Mouse (Mus musculus): ENCODE results near the gene Gm3264. TPM values are rescaled to one million over a fixed set of nuclear protein-coding genes. Genes with fewer than 3 reads are reported as not detected.
A peak's percentile ranks its signal among the peaks of the same experiment; 100 is the strongest.
"Not testable (repeated sequence)": the region's sequence is repeated elsewhere in the genome, so short reads cannot be mapped to it uniquely, and the experiment has no call there.

Gm3264 gene
- polyA plus RNA-seq (2015; fragmentation: Nextera tagmentation; extraction: Ambion mirVana) = 0.45 and 0.47 TPM in 2 replicates

DNA sequence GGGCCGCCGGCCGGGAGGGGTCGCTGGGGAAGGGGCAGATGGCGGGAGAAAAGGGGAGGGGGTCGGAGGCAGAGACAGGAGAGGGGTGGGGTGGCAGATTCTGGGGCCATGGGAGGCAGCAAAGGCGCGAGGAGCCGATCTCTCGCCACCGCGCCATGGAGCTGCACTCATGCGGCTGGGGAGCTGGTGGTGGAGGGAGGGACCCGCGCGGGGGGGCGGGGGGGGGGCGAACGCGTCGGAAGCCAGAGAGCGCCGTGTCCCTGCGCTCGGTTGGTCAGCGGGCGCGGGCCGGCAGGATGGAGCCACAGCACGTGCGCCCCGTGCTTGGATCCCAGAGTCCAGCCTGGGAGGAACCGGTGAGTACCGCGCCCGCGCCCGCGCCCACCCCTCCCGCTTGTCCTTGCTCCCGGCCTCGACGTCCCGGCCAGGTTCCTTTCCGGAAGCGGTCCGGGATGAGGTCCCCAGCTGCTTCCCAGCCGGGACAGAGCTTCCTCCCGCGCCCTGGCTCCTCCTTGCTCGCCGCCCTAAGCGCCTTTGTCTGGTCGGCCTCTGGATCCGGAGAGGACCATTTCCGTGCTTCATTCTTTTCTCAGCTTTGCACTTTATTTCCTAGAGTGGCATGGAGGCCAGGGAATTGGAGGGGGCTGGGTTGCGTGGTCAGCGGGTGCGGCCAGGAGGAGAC lies at the start of gene Gm3264:
TSS of gene Gm3264 (plus strand) at position 278 of the 682 bp plus-strand sequence.
- H3K4me1 ChIP-seq; H3K9me3 ChIP-seq; ATAC-seq (ENCODE audit: borderline replicate concordance, extremely low read depth, low FRiP score, low TSS enrichment); H3K36me3 ChIP-seq; H3K27me3 ChIP-seq; H3K9ac ChIP-seq: not testable (repeated sequence)
- H3K27ac ChIP-seq = peak within 1 kb of the TSS; percentile 37; the same call in 1 of the 2 replicates
- H3K4me3 ChIP-seq = peak within 1 kb of the TSS; percentile 33
- 5% methylated on average over 19 of the region's 59 CpGs for WGBS
- peak within 1 kb of the TSS; percentile 59 for H3K4me2 ChIP-seq

DNA sequence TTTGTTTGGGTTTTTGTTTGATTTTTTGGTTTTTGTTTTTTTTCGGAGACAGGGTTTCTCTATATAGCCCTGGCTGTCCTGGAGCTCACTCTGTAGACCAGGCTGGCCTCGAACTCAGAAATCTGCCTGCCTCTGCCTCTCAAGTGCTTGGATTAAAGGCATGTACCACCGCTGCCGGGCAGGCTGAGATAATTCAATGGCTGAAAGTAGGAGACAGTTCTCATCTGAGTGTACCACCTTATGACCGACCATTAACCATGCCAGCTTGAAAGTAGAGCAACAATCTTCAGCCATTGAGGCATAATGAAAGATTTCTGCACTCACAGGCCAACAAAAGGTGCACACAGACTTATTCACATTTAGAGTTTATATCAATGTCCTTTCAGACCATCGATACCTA lies 49.0 kb upstream of the Gm3264 start:
- not testable (repeated sequence) for H3K36me3 ChIP-seq; H3K4me2 ChIP-seq; ATAC-seq (ENCODE audit: borderline replicate concordance, extremely low read depth, low FRiP score, low TSS enrichment); H3K27me3 ChIP-seq; H3K9me3 ChIP-seq; H3K4me3 ChIP-seq; H3K4me1 ChIP-seq; H3K9ac ChIP-seq; H3K27ac ChIP-seq
- WGBS = 78% methylated on average over 6 of the region's 6 CpGs

DNA sequence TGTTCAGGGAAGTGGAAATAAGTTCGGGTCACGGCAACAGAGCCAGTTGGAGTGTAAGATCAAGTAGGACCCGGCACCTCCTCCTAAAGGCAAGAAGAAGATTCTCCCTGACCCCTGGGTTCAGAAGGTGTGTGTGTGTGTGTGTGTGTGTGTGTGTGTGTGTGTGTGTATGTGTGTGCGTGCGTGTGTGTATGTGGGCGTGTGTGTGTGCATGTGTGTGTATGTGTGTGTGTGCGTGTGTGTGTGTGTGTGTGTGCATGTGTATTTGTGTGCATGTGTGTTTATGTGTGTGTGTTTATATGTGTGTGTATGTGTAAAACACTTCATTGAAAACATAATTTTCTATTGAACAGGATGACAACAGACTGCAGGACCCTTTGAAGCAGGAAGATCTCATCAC lies 33.4 kb upstream of the Gm3264 start:
- not testable (repeated sequence) for H3K4me3 ChIP-seq; H3K4me1 ChIP-seq; H3K9ac ChIP-seq; H3K27me3 ChIP-seq; H3K9me3 ChIP-seq; H3K36me3 ChIP-seq; ATAC-seq (ENCODE audit: borderline replicate concordance, extremely low read depth, low FRiP score, low TSS enrichment); H3K27ac ChIP-seq; H3K4me2 ChIP-seq
- 93% methylated on average over 3 of the region's 7 CpGs for WGBS

DNA sequence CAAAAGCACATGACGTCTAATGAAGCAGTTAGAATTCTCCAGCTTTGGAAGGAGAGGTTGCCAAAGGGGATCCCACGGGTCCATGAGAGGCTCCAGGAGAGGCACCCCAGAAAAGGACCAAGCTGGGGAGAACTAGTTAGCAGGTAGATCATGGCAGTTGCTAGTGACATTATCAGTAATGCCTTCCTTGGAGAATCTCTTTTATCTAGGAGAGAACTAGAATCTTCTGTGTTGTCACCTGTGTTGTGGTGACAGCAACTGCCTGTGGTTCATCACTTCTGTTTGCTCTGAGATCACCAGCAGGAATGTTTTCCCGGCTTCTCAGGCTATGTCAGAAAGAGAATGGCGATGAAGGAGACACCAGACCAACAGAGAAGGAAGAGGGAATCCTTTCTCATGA lies 17.6 kb upstream of the Gm3264 start, which contains the start of gene Gm3269:
TSS of gene Gm3269 (plus strand) at position 301 of the 400 bp plus-strand sequence.
- not testable (repeated sequence) for ATAC-seq (ENCODE audit: borderline replicate concordance, extremely low read depth, low FRiP score, low TSS enrichment); H3K4me2 ChIP-seq; H3K4me1 ChIP-seq; H3K36me3 ChIP-seq; H3K4me3 ChIP-seq; H3K27ac ChIP-seq; H3K27me3 ChIP-seq; H3K9ac ChIP-seq; H3K9me3 ChIP-seq
- WGBS = no CpG with 5 or more reads among the region's 4 CpGs

DNA sequence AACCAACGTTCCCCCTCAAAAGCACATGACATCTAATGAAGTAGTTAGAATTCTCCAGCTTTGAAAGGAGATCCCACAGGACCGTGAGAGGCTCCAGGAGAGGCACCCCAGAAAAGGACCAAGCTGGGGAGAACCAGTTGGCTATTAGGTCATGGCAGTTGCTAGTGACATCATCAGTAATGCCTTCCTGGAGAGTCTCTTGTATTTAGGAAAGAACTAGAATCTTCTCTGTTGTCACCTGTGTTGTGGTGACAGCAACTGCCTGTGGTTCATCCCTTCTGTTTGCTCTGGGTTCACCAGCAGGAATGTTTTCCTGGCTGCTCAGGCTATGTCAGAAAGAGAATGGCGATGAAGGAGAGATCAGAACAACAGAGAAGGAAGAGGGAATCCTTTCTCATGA lies 36.7 kb downstream of the Gm3264 start, which contains the start of gene Gm3278:
TSS of gene Gm3278 (plus strand) at position 301 of the 400 bp plus-strand sequence.
- H3K27me3 ChIP-seq; H3K9ac ChIP-seq; H3K9me3 ChIP-seq; H3K27ac ChIP-seq; ATAC-seq (ENCODE audit: borderline replicate concordance, extremely low read depth, low FRiP score, low TSS enrichment); H3K4me3 ChIP-seq; H3K36me3 ChIP-seq; H3K4me1 ChIP-seq; H3K4me2 ChIP-seq: not testable (repeated sequence)
- 80% methylated on average over 1 of the region's 3 CpGs for WGBS

Other genes with a start within 250 kb of the Gm3264 start
- not detected in 2 replicates for gene Gm8159, start 223.2 kb upstream of the Gm3264 start, polyA plus RNA-seq (2015; fragmentation: Nextera tagmentation; extraction: Ambion mirVana)
- gene Gm3239, start 191.4 kb upstream of the Gm3264 start, polyA plus RNA-seq (2015; fragmentation: Nextera tagmentation; extraction: Ambion mirVana) = not detected in 2 replicates
- gene Gm7876, start 146.3 kb upstream of the Gm3264 start, polyA plus RNA-seq (2015; fragmentation: Nextera tagmentation; extraction: Ambion mirVana) = not detected in 2 replicates
- gene Gm3252, start 128.8 kb upstream of the Gm3264 start, polyA plus RNA-seq (2015; fragmentation: Nextera tagmentation; extraction: Ambion mirVana) = 0.07 and 0.24 TPM in 2 replicates
- gene Gm9602, start 79.2 kb upstream of the Gm3264 start, polyA plus RNA-seq (2015; fragmentation: Nextera tagmentation; extraction: Ambion mirVana) = not detected in 2 replicates
- gene Gm3269, start 17.5 kb upstream of the Gm3264 start, polyA plus RNA-seq (2015; fragmentation: Nextera tagmentation; extraction: Ambion mirVana) = not detected in 2 replicates
- gene Gm3278, start 36.8 kb downstream of the Gm3264 start, polyA plus RNA-seq (2015; fragmentation: Nextera tagmentation; extraction: Ambion mirVana) = not detected in 2 replicates
- not detected in 2 replicates for gene Gm8297, start 128.4 kb downstream of the Gm3264 start, polyA plus RNA-seq (2015; fragmentation: Nextera tagmentation; extraction: Ambion mirVana)
- gene Gm3298, start 160.3 kb downstream of the Gm3264 start, polyA plus RNA-seq (2015; fragmentation: Nextera tagmentation; extraction: Ambion mirVana) = not detected in 2 replicates
- not detected in 2 replicates for gene 4930555G01Rik, start 195.1 kb downstream of the Gm3264 start, polyA plus RNA-seq (2015; fragmentation: Nextera tagmentation; extraction: Ambion mirVana)
- 1.6 and 1.9 TPM in 2 replicates for gene Gm8281, start 215.5 kb downstream of the Gm3264 start, polyA plus RNA-seq (2015; fragmentation: Nextera tagmentation; extraction: Ambion mirVana)

Measured in lung, embryonic 15.5 days (tissue).